Mouse (Mus musculus) WW6 (cell line): ENCODE measurements around the gene Pus10.

Source experiments
- DNase-seq: peaks from one replicate; pipeline ENCODE4 v3.0.0-alpha.2; 2013; ENCODE audit warnings: low read depth, low spot score

Gene Pus10

GRCm38 (mm10) chr11:23665311-23665786, at the start of gene Pus10:
Gene Pus10 (plus strand): TSS chr11:23665674.
- no peak for DNase-seq

- no peak for DNase-seq
Observed at GRCm38 (mm10) chr11:23618995-23619394, 46.5 kb upstream of the Pus10 start.

GRCm38 (mm10) chr11:23630664-23631063, 34.8 kb upstream of the Pus10 start:
- no peak for DNase-seq

GRCm38 (mm10) chr11:23632945-23633878, 32.3 kb upstream of the Pus10 start, which contains the start of gene 0610010F05Rik:
Gene 0610010F05Rik (minus strand): TSS chr11:23633639.
- peak; percentile 95 for DNase-seq

DNA sequence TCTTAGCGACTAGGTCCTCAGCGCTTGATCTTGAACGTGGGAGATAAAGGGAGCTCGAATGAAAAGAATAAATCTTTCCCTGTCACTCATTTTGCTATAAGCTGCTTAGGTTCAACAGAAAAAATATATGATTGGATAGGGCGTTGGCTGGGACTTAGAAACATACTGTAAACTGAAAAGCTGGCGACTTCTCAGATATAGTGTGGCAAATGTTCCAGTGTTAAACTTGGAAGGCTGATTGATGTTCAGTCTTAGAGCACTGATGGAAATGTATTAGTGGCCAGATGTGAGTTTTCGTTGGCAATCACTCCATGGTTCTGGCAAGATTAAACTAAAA, 31.6 kb upstream of the Pus10 start:
- DNase-seq: no peak

- DNase-seq: no peak
Observed at GRCm38 (mm10) chr11:23634573-23634972, 30.9 kb upstream of the Pus10 start.

- DNase-seq: no peak
Observed at GRCm38 (mm10) chr11:23647431-23647830, 18.0 kb upstream of the Pus10 start.

DNA sequence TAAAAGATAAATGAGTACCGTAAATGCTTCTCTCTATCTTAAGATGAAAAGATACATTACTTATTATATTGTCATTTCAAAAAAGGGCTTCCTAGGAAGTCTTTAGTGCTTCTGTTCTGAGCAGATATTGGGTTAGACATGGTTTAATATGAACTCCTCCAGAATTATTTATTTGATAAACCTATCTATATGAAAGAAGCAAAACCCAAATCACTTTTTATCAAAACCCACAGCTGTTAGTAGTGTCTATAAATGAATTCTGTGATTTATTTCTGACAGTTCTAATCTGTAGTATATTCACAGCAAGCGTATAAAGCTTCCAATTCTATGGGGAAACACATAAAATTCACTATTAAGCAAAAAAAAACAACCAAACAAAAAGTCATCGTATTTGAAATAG, 17.6 kb upstream of the Pus10 start:
- no peak for DNase-seq

DNA sequence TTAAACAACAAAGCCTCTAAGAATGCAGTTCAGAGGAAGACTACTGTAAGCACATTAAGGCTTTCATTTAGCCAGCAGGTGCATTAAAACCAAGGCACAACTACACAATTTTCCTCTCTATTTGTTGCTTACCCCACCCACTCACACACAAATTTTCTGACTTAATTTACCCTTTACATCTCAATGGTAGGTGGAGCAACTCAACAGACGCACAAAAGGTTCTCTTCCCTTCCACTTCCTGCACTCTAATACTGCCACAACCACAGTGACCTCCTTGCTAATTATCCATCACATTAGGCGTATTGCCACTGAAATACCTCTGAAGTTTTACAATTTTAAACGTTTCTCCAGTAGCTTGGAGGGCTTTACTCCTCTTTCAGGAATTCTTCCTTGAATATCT, 11.8 kb upstream of the Pus10 start:
- no peak for DNase-seq

DNA sequence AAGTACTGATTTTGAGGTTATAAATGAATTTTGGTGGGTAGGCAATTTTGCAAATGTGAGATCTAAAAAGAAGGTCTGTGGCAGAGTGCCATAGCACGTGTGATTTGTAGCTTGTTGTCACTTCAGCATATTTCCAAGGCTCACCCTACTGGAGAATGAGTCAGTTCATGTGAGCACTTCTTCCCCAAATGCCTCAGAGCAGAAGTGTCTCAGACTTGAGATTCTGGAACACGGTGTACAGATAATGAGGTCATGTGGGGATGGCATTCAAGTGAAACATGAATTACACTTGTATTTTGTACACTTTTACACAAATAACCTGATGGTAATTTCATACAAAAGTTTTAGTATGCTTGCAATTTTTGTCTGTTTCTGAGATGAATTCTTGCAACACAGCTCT, 7.7 kb upstream of the Pus10 start:
- no peak for DNase-seq

DNA sequence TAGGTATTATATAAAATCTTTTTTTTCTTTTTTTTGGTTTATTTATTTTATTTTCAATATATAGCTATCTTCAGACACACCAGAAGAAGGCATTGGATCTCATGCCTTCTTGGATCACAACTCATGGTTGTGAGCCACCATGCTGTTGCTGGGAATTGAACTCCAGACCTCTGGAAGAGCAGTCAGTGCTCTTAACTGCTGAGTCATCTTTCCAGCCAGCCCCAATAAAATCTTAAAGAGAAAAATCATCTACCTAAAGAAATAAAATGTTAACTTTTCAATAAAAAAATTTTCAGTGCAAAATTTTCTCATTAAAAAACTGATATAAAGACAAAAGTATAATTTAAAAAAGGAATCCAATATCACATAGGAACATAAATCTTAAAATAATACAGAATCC, 1.2 kb upstream of the Pus10 start:
- DNase-seq: no peak

GRCm38 (mm10) chr11:23665798-23666501, 476 bp downstream of the Pus10 start, which contains the start of gene Pex13:
Gene Pex13 (minus strand): TSS chr11:23665959.
- DNase-seq: peak; percentile 98

- DNase-seq: no peak
Observed at GRCm38 (mm10) chr11:23666526-23666925, 1.1 kb downstream of the Pus10 start.

GRCm38 (mm10) chr11:23667128-23667527, 1.7 kb downstream of the Pus10 start:
- DNase-seq: no peak

GRCm38 (mm10) chr11:23672256-23672749, 6.8 kb downstream of the Pus10 start:
- no peak for DNase-seq

DNA sequence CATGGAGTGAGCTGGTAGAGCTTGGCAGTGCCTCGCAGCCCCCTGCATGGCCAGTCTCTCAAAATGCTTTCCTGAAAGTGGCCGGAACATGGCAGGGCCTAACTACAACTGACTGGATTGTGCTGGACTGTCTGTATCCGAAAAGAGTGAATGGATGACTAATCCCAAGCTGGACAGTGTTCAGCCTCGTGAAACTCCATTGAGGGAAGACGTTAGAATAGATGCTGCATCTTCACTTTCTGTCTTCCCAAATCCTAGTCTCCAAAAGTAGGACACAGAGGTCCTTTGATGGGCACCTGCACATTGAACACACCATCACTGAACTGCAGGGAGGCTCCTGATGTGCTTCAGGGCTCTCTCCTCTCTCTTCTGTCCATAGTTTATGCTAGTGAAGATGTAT, 10.6 kb downstream of the Pus10 start:
- DNase-seq: no peak

DNA sequence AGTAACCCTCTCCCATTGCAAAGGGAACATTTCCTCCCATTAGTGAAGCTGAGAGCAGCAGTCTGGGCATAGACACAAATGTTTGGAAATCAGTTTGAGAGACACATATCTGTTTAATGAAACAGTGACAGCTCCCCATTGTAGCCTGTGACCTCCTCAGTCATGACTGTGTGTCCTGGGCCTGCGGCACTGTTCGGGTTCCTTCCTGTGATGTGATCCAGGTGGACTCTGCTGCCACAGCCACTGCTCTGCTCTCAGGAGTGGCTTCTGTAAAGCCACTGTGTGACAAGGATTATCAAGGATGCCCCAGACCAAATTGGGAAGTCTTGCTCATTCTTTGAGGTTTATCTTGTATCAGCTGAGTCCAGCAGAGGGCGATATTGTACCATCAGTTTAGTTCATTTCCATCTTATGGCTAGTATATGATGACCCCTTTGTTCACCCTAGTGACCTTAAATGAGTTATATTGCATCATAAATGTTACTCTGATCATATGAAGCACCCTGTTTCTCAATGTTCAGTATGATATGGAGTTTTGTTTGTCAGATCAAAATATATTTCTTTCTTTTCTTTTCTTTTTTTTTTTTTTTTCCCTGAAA, 13.7 kb downstream of the Pus10 start:
- peak; percentile 55 for DNase-seq

GRCm38 (mm10) chr11:23680435-23680950, 15.0 kb downstream of the Pus10 start:
- no peak for DNase-seq

DNA sequence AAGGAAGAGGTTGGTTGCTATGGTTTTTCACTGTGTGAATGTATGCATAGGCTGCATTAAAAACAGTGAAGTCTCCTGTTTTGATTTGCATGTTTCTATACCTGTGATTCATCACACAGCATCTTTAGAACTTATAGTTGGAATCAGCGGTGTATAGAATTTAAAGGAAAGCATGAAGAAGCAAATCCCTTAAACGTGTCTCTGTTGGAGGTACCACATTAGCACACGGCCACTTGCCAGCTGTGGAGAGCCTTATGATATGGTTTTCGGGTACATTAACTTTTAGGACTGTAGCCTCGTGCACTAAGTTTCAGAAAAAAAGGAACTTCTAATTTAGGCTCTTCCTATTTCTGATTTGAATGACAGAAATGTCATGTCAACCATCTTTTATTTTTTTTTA, 17.1 kb downstream of the Pus10 start:
- no peak for DNase-seq

- DNase-seq: no peak
Observed at GRCm38 (mm10) chr11:23686671-23687070, 21.2 kb downstream of the Pus10 start.

GRCm38 (mm10) chr11:23688060-23688459, 22.6 kb downstream of the Pus10 start:
- DNase-seq: no peak

DNA sequence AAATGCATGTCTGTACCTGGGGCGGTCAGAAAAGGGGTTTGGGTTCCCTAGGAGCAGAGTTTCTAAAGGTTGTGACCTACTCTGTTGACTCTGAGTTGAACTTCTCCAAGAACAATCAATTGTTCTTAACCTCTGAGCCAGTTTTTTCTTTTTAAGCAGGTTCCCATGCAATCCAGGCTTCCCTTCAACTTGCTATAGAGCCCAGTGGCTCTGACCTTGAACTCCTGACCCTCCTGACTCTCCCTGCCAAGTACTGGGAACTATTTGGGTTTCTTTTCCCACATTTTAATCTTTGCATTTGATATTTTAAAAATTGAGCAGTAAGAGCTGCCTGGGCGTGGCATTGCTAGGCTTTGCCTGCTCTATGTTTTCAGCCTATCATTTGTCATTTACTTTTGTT, 27.8 kb downstream of the Pus10 start:
- no peak for DNase-seq
